Mouse (Mus musculus) CD4-positive naive resting alpha-beta T cell, adult 76 days (primary cell): ENCODE results near the gene Gm40193. TPM values are rescaled to one million over a fixed set of nuclear protein-coding genes. Genes with fewer than 3 reads are reported as not detected.

Experiments
- total RNA-seq: library from RNA; stranded (reverse); gene quantifications from one replicate; pipeline ENCODE4 v1.2.4, GENCODE M21; 2023

Gene Gm40193
- total RNA-seq, result not detected

GRCm38 (mm10) chr11:70532839-70533238, at the start of gene Gm40193:
Gm40193 (minus strand) TSS chr11:70532939.

GRCm38 (mm10) chr11:70562287-70562994, 29.7 kb upstream of the Gm40193 start, which contains the start of gene Mink1:
Mink1 (plus strand) TSS chr11:70562881.

GRCm38 (mm10) chr11:70539877-70540587, 7.3 kb upstream of the Gm40193 start, which contains the start of gene Pld2:
Pld2 (plus strand) TSS chr11:70540064.

GRCm38 (mm10) chr11:70525184-70525678, 7.5 kb downstream of the Gm40193 start, which contains the start of gene Psmb6:
Psmb6 (plus strand) TSS chr11:70525367.

GRCm38 (mm10) chr11:70518923-70519322, 13.8 kb downstream of the Gm40193 start, which contains the start of gene Gltpd2:
Gltpd2 (plus strand) TSS chr11:70519196.

GRCm38 (mm10) chr11:70514288-70514687, 18.5 kb downstream of the Gm40193 start, which contains the start of gene Vmo1:
Vmo1 (minus strand) TSS chr11:70514616.

GRCm38 (mm10) chr11:70504970-70505369, 27.8 kb downstream of the Gm40193 start, which contains the start of gene Tm4sf5:
Tm4sf5 (plus strand) TSS chr11:70505244.

Other genes starting within 250 kb of the Gm40193 start
- not detected for gene Alox12e, start 210.3 kb downstream of the Gm40193 start, total RNA-seq
- gene Alox15, start 180.9 kb downstream of the Gm40193 start, total RNA-seq, result 0.62 TPM
- 27.5 TPM for gene Pelp1, start 122.9 kb downstream of the Gm40193 start, total RNA-seq
- 223 TPM for gene Arrb2, start 100.3 kb downstream of the Gm40193 start, total RNA-seq
- gene Med11, start 81.0 kb downstream of the Gm40193 start, total RNA-seq, result 52.7 TPM
- 0.91 TPM for gene Zmynd15, start 73.5 kb downstream of the Gm40193 start, total RNA-seq
- 1.5 TPM for gene Cxcl16, start 73.0 kb downstream of the Gm40193 start, total RNA-seq
- gene Tm4sf5, start 27.7 kb downstream of the Gm40193 start, total RNA-seq, result not detected
- not detected for gene Vmo1, start 18.3 kb downstream of the Gm40193 start, total RNA-seq
- gene Gltpd2, start 13.7 kb downstream of the Gm40193 start, total RNA-seq, result not detected
- gene Psmb6, start 7.6 kb downstream of the Gm40193 start, total RNA-seq, result 142 TPM
- gene Pld2, start 7.1 kb upstream of the Gm40193 start, total RNA-seq, result 2.4 TPM
- gene Mink1, start 29.9 kb upstream of the Gm40193 start, total RNA-seq, result 149 TPM
- 1.00 TPM for gene 4930544D05Rik, start 82.9 kb upstream of the Gm40193 start, total RNA-seq
- gene Chrne, start 86.3 kb upstream of the Gm40193 start, total RNA-seq, result 4.7 TPM
- not detected for gene Gp1ba, start 106.2 kb upstream of the Gm40193 start, total RNA-seq
- gene Rnf167, start 114.3 kb upstream of the Gm40193 start, total RNA-seq, result 215 TPM
- gene Slc25a11, start 114.5 kb upstream of the Gm40193 start, total RNA-seq, result 40.7 TPM
- 1,339 TPM for gene Pfn1, start 121.7 kb upstream of the Gm40193 start, total RNA-seq
- gene Eno3, start 124.3 kb upstream of the Gm40193 start, total RNA-seq, result 25.0 TPM
- gene Spag7, start 136.5 kb upstream of the Gm40193 start, total RNA-seq, result 26.1 TPM
- 45.0 TPM for gene Camta2, start 155.2 kb upstream of the Gm40193 start, total RNA-seq
- gene Inca1, start 167.2 kb upstream of the Gm40193 start, total RNA-seq, result 0.97 TPM
- gene Kif1c, start 167.6 kb upstream of the Gm40193 start, total RNA-seq, result 22.1 TPM
- gene Zfp3, start 231.3 kb upstream of the Gm40193 start, total RNA-seq, result 2.3 TPM